Mouse (Mus musculus): ENCODE measurements around the gene Cenpo. TPM values are rescaled to one million over a fixed set of nuclear protein-coding genes. Genes with fewer than 3 reads are reported as not detected.

Cenpo gene
- polyA plus RNA-seq, 1 experiment from 2014 or later, result 14.8 TPM

- Histone ChIP-seq H3K4me2 (no peak overlapping the region), H3K9me3 (replicated peaks) (no peaks in the 10 kb centered on the region), H3K4me3 (no peak overlapping the region), H3K4me1 (peaks cover 9% of the 10 kb centered on the region), H3K27me3 (no peaks in the 10 kb centered on the region), H3K27ac (no peak overlapping the region), H3K9ac (no peak overlapping the region), H3K36me3 (ENCODE audit: poor library complexity, severe bottlenecking) (peaks cover 9% of the 10 kb centered on the region)
- 73% methylated on average over 10 of the region's 10 CpGs for WGBS
- ATAC-seq, result no peak
These were observed 40.9 kb downstream of the Cenpo start for GRCm38 (mm10) chr12:4193025-4193740.

GRCm38 (mm10) chr12:4192514-4192913, 41.6 kb downstream of the Cenpo start:
- H3K9me3 ChIP-seq (replicated peaks), result no peaks in the 10 kb centered on the region
- H3K4me2 ChIP-seq, result no peak overlapping the region
- no peak overlapping the region for H3K27ac ChIP-seq
- WGBS, result 85% methylated on average over 6 of the region's 6 CpGs
- H3K36me3 ChIP-seq (ENCODE audit: poor library complexity, severe bottlenecking), result peaks cover 5% of the 10 kb centered on the region; the same call in 1 of the 2 replicates
- H3K4me1 ChIP-seq, result peaks cover 11% of the 10 kb centered on the region
- no peaks in the 10 kb centered on the region for H3K27me3 ChIP-seq
- ATAC-seq, result no peak
- H3K4me3 ChIP-seq, result no peak overlapping the region
- no peak overlapping the region for H3K9ac ChIP-seq

GRCm38 (mm10) chr12:4189060-4189447, 45.0 kb downstream of the Cenpo start:
- no peak overlapping the region for H3K27ac ChIP-seq
- 31% methylated on average over 5 of the region's 5 CpGs for WGBS
- no peak for ATAC-seq
- H3K4me2 ChIP-seq, result no peak overlapping the region
- no peaks in the 10 kb centered on the region for H3K27me3 ChIP-seq
- H3K4me3 ChIP-seq, result no peak overlapping the region
- H3K9ac ChIP-seq, result no peak overlapping the region
- peaks cover 2% of the 10 kb centered on the region; the same call in 1 of the 2 replicates for H3K36me3 ChIP-seq (ENCODE audit: poor library complexity, severe bottlenecking)
- H3K4me1 ChIP-seq, result peaks cover 11% of the 10 kb centered on the region
- H3K9me3 ChIP-seq (replicated peaks), result no peaks in the 10 kb centered on the region

- peaks cover 2% of the 10 kb centered on the region; the same call in 1 of the 2 replicates for H3K36me3 ChIP-seq (ENCODE audit: poor library complexity, severe bottlenecking)
- H3K9me3 ChIP-seq (replicated peaks), result no peaks in the 10 kb centered on the region
- peaks cover 11% of the 10 kb centered on the region for H3K4me1 ChIP-seq
- ATAC-seq, result peak; percentile 79
- 31% methylated on average over 13 of the region's 14 CpGs for WGBS
- no peak overlapping the region for H3K9ac ChIP-seq
- peak overlapping the region; percentile 53; the same call in 1 of the 2 replicates for H3K27ac ChIP-seq
- no peak overlapping the region for H3K4me3 ChIP-seq
- no peak overlapping the region for H3K4me2 ChIP-seq
- H3K27me3 ChIP-seq, result no peaks in the 10 kb centered on the region
These were observed 45.7 kb downstream of the Cenpo start for GRCm38 (mm10) chr12:4188171-4189059.

- Histone ChIP-seq H3K4me3 (no peak overlapping the region), H3K9ac (no peak overlapping the region), H3K36me3 (ENCODE audit: poor library complexity, severe bottlenecking) (peaks cover 2% of the 10 kb centered on the region; the same call in 1 of the 2 replicates), H3K9me3 (replicated peaks) (no peaks in the 10 kb centered on the region), H3K4me2 (no peak overlapping the region), H3K27me3 (no peaks in the 10 kb centered on the region), H3K27ac (no peak overlapping the region), H3K4me1 (peaks cover 11% of the 10 kb centered on the region)
- ATAC-seq, result no peak
- WGBS, result 75% methylated on average over 2 of the region's 2 CpGs
These were observed 49.4 kb downstream of the Cenpo start for GRCm38 (mm10) chr12:4184648-4185047.

GRCm38 (mm10) chr12:4180507-4180906, 53.6 kb downstream of the Cenpo start:
- WGBS, result 60% methylated on average over 3 of the region's 3 CpGs
- H3K4me2 ChIP-seq, result no peak overlapping the region
- peaks cover 2% of the 10 kb centered on the region; the same call in 1 of the 2 replicates for H3K36me3 ChIP-seq (ENCODE audit: poor library complexity, severe bottlenecking)
- H3K9me3 ChIP-seq (replicated peaks), result no peaks in the 10 kb centered on the region
- no peak overlapping the region for H3K4me3 ChIP-seq
- ATAC-seq, result no peak
- no peak overlapping the region for H3K27ac ChIP-seq
- no peak overlapping the region for H3K9ac ChIP-seq
- H3K27me3 ChIP-seq, result no peaks in the 10 kb centered on the region
- H3K4me1 ChIP-seq, result peaks cover 10% of the 10 kb centered on the region; the same call in 1 of the 2 replicates

DNA sequence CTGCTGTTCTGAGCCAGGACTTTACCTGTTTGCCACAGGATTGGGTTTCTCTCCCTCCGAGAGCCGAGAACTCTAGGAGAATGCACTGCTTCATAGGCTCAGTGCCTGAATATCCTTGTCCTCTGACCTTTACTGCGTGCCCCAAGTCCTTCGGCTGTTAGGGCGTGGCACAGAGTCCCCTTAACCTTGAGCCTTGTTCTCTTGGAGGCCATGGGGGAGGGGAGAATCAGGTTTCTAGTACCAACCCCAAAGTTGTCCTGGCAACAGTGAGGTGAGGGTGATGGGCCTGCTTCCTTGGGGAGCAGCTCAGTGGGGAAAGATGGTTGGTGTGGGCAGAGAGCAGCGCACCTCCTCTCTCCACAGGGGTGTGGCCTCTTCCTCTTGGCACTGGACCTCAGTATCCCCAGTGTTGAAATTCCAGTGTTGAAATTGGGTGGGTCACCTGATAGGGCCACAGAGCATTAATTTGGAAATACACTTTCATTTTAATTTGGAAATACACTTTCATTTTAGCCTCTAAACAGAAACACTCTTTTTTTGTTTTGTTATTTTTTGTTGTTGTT, 54.3 kb downstream of the Cenpo start:
- no peak for ATAC-seq
- H3K4me1 ChIP-seq, result peaks cover 10% of the 10 kb centered on the region; the same call in 1 of the 2 replicates
- no peak overlapping the region for H3K27ac ChIP-seq
- peaks cover 2% of the 10 kb centered on the region; the same call in 1 of the 2 replicates for H3K36me3 ChIP-seq (ENCODE audit: poor library complexity, severe bottlenecking)
- no peaks in the 10 kb centered on the region for H3K9me3 ChIP-seq (replicated peaks)
- H3K27me3 ChIP-seq, result no peaks in the 10 kb centered on the region
- no peak overlapping the region for H3K4me3 ChIP-seq
- no peak overlapping the region for H3K9ac ChIP-seq
- 83% methylated on average over 6 of the region's 6 CpGs for WGBS
- no peak overlapping the region for H3K4me2 ChIP-seq

DNA sequence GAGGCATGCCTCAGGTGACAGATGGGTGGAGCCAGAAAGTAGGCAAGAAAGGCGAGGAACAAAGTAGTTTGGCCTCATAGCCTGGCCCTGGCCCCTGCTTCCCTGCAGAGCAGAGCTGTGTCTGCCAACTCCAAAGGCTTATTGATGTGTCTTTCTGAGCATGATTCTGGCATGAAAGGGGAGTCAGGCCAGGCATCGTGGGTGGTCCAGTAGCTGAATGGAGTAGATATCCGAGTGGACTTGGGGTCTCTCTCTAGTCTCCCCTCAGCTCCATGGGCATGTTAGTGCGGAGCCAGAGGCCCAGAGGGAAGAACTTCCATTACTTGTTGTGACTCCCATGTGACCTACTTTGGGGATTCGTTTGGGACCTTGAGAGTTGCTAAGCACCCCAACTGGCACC, 55.3 kb downstream of the Cenpo start:
- Histone ChIP-seq H3K27me3 (no peaks in the 10 kb centered on the region), H3K4me2 (no peak overlapping the region), H3K4me1 (peaks cover 10% of the 10 kb centered on the region; the same call in 1 of the 2 replicates), H3K36me3 (ENCODE audit: poor library complexity, severe bottlenecking) (no peaks in the 10 kb centered on the region), H3K9ac (no peak overlapping the region), H3K27ac (no peak overlapping the region), H3K4me3 (no peak overlapping the region), H3K9me3 (replicated peaks) (no peaks in the 10 kb centered on the region)
- no peak for ATAC-seq
- 32% methylated on average over 5 of the region's 5 CpGs for WGBS

- Histone ChIP-seq H3K9me3 (replicated peaks) (no peaks in the 10 kb centered on the region), H3K9ac (no peak overlapping the region), H3K4me2 (no peak overlapping the region), H3K4me3 (no peak overlapping the region), H3K27me3 (no peaks in the 10 kb centered on the region), H3K27ac (no peak overlapping the region), H3K36me3 (ENCODE audit: poor library complexity, severe bottlenecking) (no peaks in the 10 kb centered on the region), H3K4me1 (peaks cover 7% of the 10 kb centered on the region; the same call in 1 of the 2 replicates)
- no peak for ATAC-seq
- WGBS, result 90% methylated on average over 15 of the region's 15 CpGs
These were observed 60.8 kb downstream of the Cenpo start for GRCm38 (mm10) chr12:4173108-4173790.

- Histone ChIP-seq H3K4me1 (peaks cover 5% of the 10 kb centered on the region; the same call in 1 of the 2 replicates), H3K9ac (no peak overlapping the region)
- 74% methylated on average over 5 of the region's 5 CpGs for WGBS
These were observed 64.5 kb downstream of the Cenpo start for GRCm38 (mm10) chr12:4169622-4170021.

GRCm38 (mm10) chr12:4169058-4169457, 65.0 kb downstream of the Cenpo start:
- 91% methylated on average over 1 of the region's 1 CpGs for WGBS
- no peaks in the 10 kb centered on the region for H3K27me3 ChIP-seq
- H3K27ac ChIP-seq, result no peak overlapping the region
- peaks cover 5% of the 10 kb centered on the region; the same call in 1 of the 2 replicates for H3K4me1 ChIP-seq
- ATAC-seq, result no peak
- H3K4me2 ChIP-seq, result no peak overlapping the region
- H3K4me3 ChIP-seq, result no peak overlapping the region
- H3K9ac ChIP-seq, result no peak overlapping the region
- H3K36me3 ChIP-seq (ENCODE audit: poor library complexity, severe bottlenecking), result no peaks in the 10 kb centered on the region
- no peaks in the 10 kb centered on the region for H3K9me3 ChIP-seq (replicated peaks)

More at GRCm38 (mm10) chr12:4169622-4170021, 64.5 kb downstream of the Cenpo start:
- Histone ChIP-seq H3K4me2 (no peak overlapping the region), H3K36me3 (ENCODE audit: poor library complexity, severe bottlenecking) (no peaks in the 10 kb centered on the region), H3K27me3 (no peaks in the 10 kb centered on the region), H3K4me3 (no peak overlapping the region), H3K27ac (no peak overlapping the region), H3K9me3 (replicated peaks) (no peaks in the 10 kb centered on the region)
- ATAC-seq, result no peak
